Mouse (Mus musculus) lung, embryonic 15.5 days (tissue): ENCODE results near the gene Nkg7. TPM values are rescaled to one million over a fixed set of nuclear protein-coding genes. Genes with fewer than 3 reads are reported as not detected.

Experiments
- ATAC-seq: fragments of 200-750 bp; cut with Nextera tagmentation; 2 replicates; pipeline ENCODE4 v1.8.0; 2017; ENCODE audit warnings: moderate number of reproducible peaks, borderline replicate concordance; ENCODE audit not compliant: low FRiP score, low TSS enrichment; ENCODE audit errors: extremely low read depth
- H3K27ac ChIP-seq: fragments of 300-500 bp; sonication (generic); 2 replicates; pipeline ENCODE4 v1.5.1; 2015; ENCODE audit warnings: moderate library complexity, mild to moderate bottlenecking, inconsistent platforms
- H3K27me3 ChIP-seq: fragments of 300-500 bp; sonication (generic); 2 replicates; pipeline ENCODE4 v1.6.1; 2015; ENCODE audit warnings: inconsistent platforms
- H3K36me3 ChIP-seq: fragments of 300-500 bp; sonication (generic); 2 replicates; pipeline ENCODE4 v1.6.1; 2015; ENCODE audit warnings: inconsistent platforms
- H3K4me1 ChIP-seq: fragments of 300-500 bp; sonication (generic); 2 replicates; pipeline ENCODE4 v1.6.1; 2015; ENCODE audit warnings: inconsistent platforms
- H3K4me2 ChIP-seq: fragments of 300-500 bp; sonication (generic); 2 replicates; pipeline ENCODE4 v1.6.1; 2015; ENCODE audit warnings: inconsistent platforms, mild to moderate bottlenecking, moderate library complexity
- H3K4me3 ChIP-seq: fragments of 300-500 bp; sonication (generic); 2 replicates; pipeline ENCODE4 v1.5.1; 2015; ENCODE audit warnings: mild to moderate bottlenecking, inconsistent platforms
- H3K9ac ChIP-seq: fragments of 300-500 bp; sonication (generic); 2 replicates; pipeline ENCODE4 v1.6.1; 2015; ENCODE audit warnings: inconsistent platforms
- H3K9me3 ChIP-seq: fragments of 300-500 bp; sonication (generic); 2 replicates; pipeline ENCODE4 v1.6.1; 2016; ENCODE audit warnings: inconsistent platforms
- WGBS: fragments of 180-500 bp; shearing (Covaris S2); methylation state at CpG from one replicate; pipeline ENCODE4 v1.1.7; 2015; 5-methylcytosine and 5-hydroxymethylcytosine counted together
- polyA plus RNA-seq: library from polyadenylated mRNA; unstranded; fragments of >200 nt; fragmentation: Nextera tagmentation; extraction: Ambion mirVana; gene quantifications from 2 replicates; pipeline ENCODE4 v1.2.1, GENCODE M21; 2015

Nkg7 gene
- polyA plus RNA-seq, 1 experiment from 2014 or later, result 7.7 TPM

- 75% methylated on average over 8 of the region's 8 CpGs for WGBS
- H3K9me3 ChIP-seq, result no peaks in the 10 kb centered on the region
Measured at GRCm38 (mm10) chr7:43427406-43427805, 9.5 kb upstream of the Nkg7 start, which contains the start of gene Lim2. Gene Lim2 (plus strand): TSS chr7:43427670.

GRCm38 (mm10) chr7:43429500-43429899 is 7.4 kb upstream of the Nkg7 start:
- no peaks in the 10 kb centered on the region for H3K27me3 ChIP-seq
- no peak for ATAC-seq

More at GRCm38 (mm10) chr7:43427406-43427805, 9.5 kb upstream of the Nkg7 start, which contains the start of gene Lim2:
- no peak within 1 kb of the TSS for H3K4me2 ChIP-seq
- no peak within 1 kb of the TSS for H3K9ac ChIP-seq
- H3K27me3 ChIP-seq, result no peaks in the 10 kb centered on the region
- no peaks in the 10 kb centered on the region for H3K36me3 ChIP-seq
- ATAC-seq, result no peak
- no peak within 1 kb of the TSS for H3K27ac ChIP-seq
- no peaks in the 10 kb centered on the region for H3K4me1 ChIP-seq
- H3K4me3 ChIP-seq, result no peak within 1 kb of the TSS

GRCm38 (mm10) chr7:43432891-43433290 is 4.0 kb upstream of the Nkg7 start:
- Histone ChIP-seq H3K9me3 (no peaks in the 10 kb centered on the region), H3K36me3 (no peaks in the 10 kb centered on the region), H3K27me3 (no peaks in the 10 kb centered on the region), H3K27ac (no peak overlapping the region), H3K4me1 (no peaks in the 10 kb centered on the region), H3K9ac (no peak overlapping the region), H3K4me3 (no peak overlapping the region), H3K4me2 (no peak overlapping the region)
- no peak for ATAC-seq
- 63% methylated on average over 4 of the region's 4 CpGs for WGBS

More at GRCm38 (mm10) chr7:43429500-43429899, 7.4 kb upstream of the Nkg7 start:
- no peaks in the 10 kb centered on the region for H3K4me1 ChIP-seq
- 48% methylated on average over 4 of the region's 4 CpGs for WGBS
- H3K27ac ChIP-seq, result no peak overlapping the region
- H3K9ac ChIP-seq, result no peak overlapping the region
- H3K36me3 ChIP-seq, result no peaks in the 10 kb centered on the region
- H3K4me3 ChIP-seq, result no peak overlapping the region
- H3K9me3 ChIP-seq, result no peaks in the 10 kb centered on the region
- no peak overlapping the region for H3K4me2 ChIP-seq

GRCm38 (mm10) chr7:43434676-43435075 is 2.2 kb upstream of the Nkg7 start:
- 83% methylated on average over 5 of the region's 5 CpGs for WGBS

GRCm38 (mm10) chr7:43438611-43439010 is 1.7 kb downstream of the Nkg7 start:
- 66% methylated on average over 4 of the region's 4 CpGs for WGBS
- H3K9ac ChIP-seq, result no peak overlapping the region

More at GRCm38 (mm10) chr7:43434676-43435075, 2.2 kb upstream of the Nkg7 start:
- no peaks in the 10 kb centered on the region for H3K4me1 ChIP-seq
- no peak for ATAC-seq
- no peaks in the 10 kb centered on the region for H3K36me3 ChIP-seq
- no peaks in the 10 kb centered on the region for H3K27me3 ChIP-seq
- H3K9ac ChIP-seq, result no peak overlapping the region
- no peak overlapping the region for H3K27ac ChIP-seq
- H3K4me3 ChIP-seq, result no peak overlapping the region
- no peaks in the 10 kb centered on the region for H3K9me3 ChIP-seq
- H3K4me2 ChIP-seq, result no peak overlapping the region

GRCm38 (mm10) chr7:43440482-43440881 is 3.6 kb downstream of the Nkg7 start, which contains the start of gene Cldnd2:
Gene Cldnd2 (plus strand): TSS chr7:43440782.
- H3K36me3 ChIP-seq, result no peaks in the 10 kb centered on the region
- ATAC-seq, result no peak
- no peaks in the 10 kb centered on the region for H3K27me3 ChIP-seq
- no peak within 1 kb of the TSS for H3K27ac ChIP-seq
- WGBS, result 76% methylated on average over 6 of the region's 6 CpGs
- H3K9me3 ChIP-seq, result no peaks in the 10 kb centered on the region
- peaks cover 19% of the 10 kb centered on the region for H3K4me1 ChIP-seq
- no peak within 1 kb of the TSS for H3K4me3 ChIP-seq
- no peak within 1 kb of the TSS for H3K4me2 ChIP-seq
- H3K9ac ChIP-seq, result no peak within 1 kb of the TSS

More at GRCm38 (mm10) chr7:43438611-43439010, 1.7 kb downstream of the Nkg7 start:
- Histone ChIP-seq H3K27me3 (no peaks in the 10 kb centered on the region), H3K4me3 (no peak overlapping the region), H3K36me3 (no peaks in the 10 kb centered on the region), H3K9me3 (no peaks in the 10 kb centered on the region), H3K27ac (no peak overlapping the region), H3K4me2 (no peak overlapping the region), H3K4me1 (peaks cover 8% of the 10 kb centered on the region)
- no peak for ATAC-seq

GRCm38 (mm10) chr7:43441071-43441470 is 4.2 kb downstream of the Nkg7 start:
- H3K36me3 ChIP-seq, result no peaks in the 10 kb centered on the region
- no peak overlapping the region for H3K4me2 ChIP-seq
- no peaks in the 10 kb centered on the region for H3K27me3 ChIP-seq
- no peaks in the 10 kb centered on the region for H3K9me3 ChIP-seq
- peaks cover 19% of the 10 kb centered on the region for H3K4me1 ChIP-seq
- no peak overlapping the region for H3K4me3 ChIP-seq
- H3K9ac ChIP-seq, result no peak overlapping the region
- no peak overlapping the region for H3K27ac ChIP-seq
- ATAC-seq, result no peak
- WGBS, result 65% methylated on average over 3 of the region's 3 CpGs

- H3K36me3 ChIP-seq, result no peaks in the 10 kb centered on the region
- H3K4me2 ChIP-seq, result peak overlapping the region; percentile 84
- peaks cover 19% of the 10 kb centered on the region for H3K4me1 ChIP-seq
- no peaks in the 10 kb centered on the region for H3K27me3 ChIP-seq
- no peak for ATAC-seq
- H3K9ac ChIP-seq, result peak overlapping the region; percentile 50
- H3K9me3 ChIP-seq, result no peaks in the 10 kb centered on the region
- peak overlapping the region; percentile 98 for H3K27ac ChIP-seq
- H3K4me3 ChIP-seq, result peak overlapping the region; percentile 54
- WGBS, result 14% methylated on average over 9 of the region's 9 CpGs
Measured at GRCm38 (mm10) chr7:43442684-43443083, 5.8 kb downstream of the Nkg7 start.

GRCm38 (mm10) chr7:43443126-43443916 is 6.4 kb downstream of the Nkg7 start:
- Histone ChIP-seq H3K27ac (peak overlapping the region; percentile 98), H3K4me1 (peaks cover 19% of the 10 kb centered on the region), H3K4me3 (peak overlapping the region; percentile 54), H3K27me3 (no peaks in the 10 kb centered on the region), H3K4me2 (peak overlapping the region; percentile 84), H3K36me3 (no peaks in the 10 kb centered on the region), H3K9me3 (no peaks in the 10 kb centered on the region), H3K9ac (peak overlapping the region; percentile 50)
- peak; percentile 93 for ATAC-seq
- 2% methylated on average over 36 of the region's 36 CpGs for WGBS

- H3K9me3 ChIP-seq, result no peaks in the 10 kb centered on the region
- H3K4me3 ChIP-seq, result peak within 1 kb of the TSS; percentile 54
- 0% methylated on average over 27 of the region's 27 CpGs for WGBS
- peak within 1 kb of the TSS; percentile 98 for H3K27ac ChIP-seq
- H3K36me3 ChIP-seq, result no peaks in the 10 kb centered on the region
- ATAC-seq, result peak; percentile 97
- H3K4me2 ChIP-seq, result peak within 1 kb of the TSS; percentile 84
- peaks cover 19% of the 10 kb centered on the region for H3K4me1 ChIP-seq
- H3K9ac ChIP-seq, result peak within 1 kb of the TSS; percentile 54
- no peaks in the 10 kb centered on the region for H3K27me3 ChIP-seq
Measured at GRCm38 (mm10) chr7:43443917-43444293, 7.0 kb downstream of the Nkg7 start, which contains the start of the genes Etfb and Gm45233. Gene Etfb (plus strand): TSS chr7:43444083. Gene Gm45233 (plus strand): TSS chr7:43444128.

- no peak overlapping the region for H3K27ac ChIP-seq
- H3K4me2 ChIP-seq, result no peak overlapping the region
- no peak overlapping the region for H3K9ac ChIP-seq
Measured at GRCm38 (mm10) chr7:43447801-43448200, 10.9 kb downstream of the Nkg7 start.

GRCm38 (mm10) chr7:43448246-43448645 is 11.4 kb downstream of the Nkg7 start:
- Histone ChIP-seq H3K4me1 (peaks cover 11% of the 10 kb centered on the region), H3K36me3 (peaks cover 9% of the 10 kb centered on the region), H3K4me3 (no peak overlapping the region), H3K9ac (no peak overlapping the region), H3K4me2 (no peak overlapping the region), H3K9me3 (no peaks in the 10 kb centered on the region), H3K27ac (no peak overlapping the region), H3K27me3 (no peaks in the 10 kb centered on the region)
- 69% methylated on average over 3 of the region's 3 CpGs for WGBS
- no peak for ATAC-seq

More at GRCm38 (mm10) chr7:43447801-43448200, 10.9 kb downstream of the Nkg7 start:
- peaks cover 14% of the 10 kb centered on the region for H3K4me1 ChIP-seq
- 76% methylated on average over 4 of the region's 4 CpGs for WGBS
- no peak for ATAC-seq
- H3K36me3 ChIP-seq, result peaks cover 6% of the 10 kb centered on the region
- no peak overlapping the region for H3K4me3 ChIP-seq
- no peaks in the 10 kb centered on the region for H3K27me3 ChIP-seq
- no peaks in the 10 kb centered on the region for H3K9me3 ChIP-seq
